In the genomic region with DNA sequence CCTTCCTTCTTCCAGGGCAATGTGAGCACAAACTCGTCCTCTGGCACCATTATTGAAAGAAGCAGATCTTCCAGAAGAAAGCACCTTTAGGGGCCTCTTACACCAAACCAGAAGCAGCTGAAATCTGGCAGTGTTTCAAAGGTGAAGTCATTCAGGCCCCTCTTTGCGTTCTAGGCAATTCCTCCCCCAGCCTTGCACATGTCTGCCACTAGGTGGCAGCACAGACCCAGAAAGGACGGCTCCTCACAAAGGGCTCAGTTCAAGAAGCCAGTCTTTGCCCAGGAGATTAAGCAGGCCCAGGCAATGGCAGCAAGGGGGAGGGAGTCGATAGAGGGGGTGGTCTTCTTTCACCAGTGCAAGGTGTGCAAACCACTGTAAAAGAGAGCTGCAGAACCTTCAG, we compare ENCODE assay signal across 7 mouse cellular contexts. TPM values are rescaled to one million over a fixed set of nuclear protein-coding genes. Genes with fewer than 3 reads are reported as not detected.
DNase-seq lines count a peak whose midpoint lies in the region; ATAC-seq and TF ChIP-seq lines count a peak whose summit lies in the region.

No protein-coding gene starts in this region.

- no peaks in the 10 kb centered on the region for H3K9me3 ChIP-seq in hindbrain, embryonic 15.5 days

- H3K4me1 ChIP-seq in hindbrain, embryonic 15.5 days (replicated peaks) = peaks cover 38% of the 10 kb centered on the region

- H3K4me2 ChIP-seq in hindbrain, embryonic 15.5 days = peak overlapping the region; percentile 83

- no peak overlapping the region for H3K27ac ChIP-seq in hindbrain, embryonic 15.5 days (replicated peaks)
- H3K27ac ChIP-seq in left cerebral cortex, adult 2 months = no peak overlapping the region

- peak; percentile 99 for TF ChIP-seq CTCF in left cerebral cortex, adult 2 months (IDR thresholded peaks at IDR 0.05)

- peak; percentile 91 to 97 for DNase-seq in adrenal gland, adult (ENCODE audit: inconsistent age in 2 of 2, low spot score in 1 of 2)
- peak; percentile 77 to 78 for DNase-seq in cerebellum, postnatal 36 days
- peak; percentile 86 for DNase-seq in gastrocnemius, adult 18-20 months (ENCODE audit: low spot score)
- DNase-seq in left cerebral cortex, adult 2 months (ENCODE audit: extremely low spot score in 1 of 2, low spot score in 2 of 2) = peak; percentile 79 to 85
- DNase-seq in right cerebral cortex, postnatal 36 days (ENCODE audit: low spot score in 2 of 2) = peak; percentile 58 to 71

- peak; percentile 28 for ATAC-seq in hindbrain, embryonic 15.5 days (ENCODE audit: low FRiP score, low read depth)
- ATAC-seq in megakaryocyte-erythroid progenitor cell, adult 5-6 weeks (replicated peaks; ENCODE audit: low FRiP score, low TSS enrichment, poor library complexity, severe bottlenecking) = peak; percentile 29

- H3K4me3 ChIP-seq in hindbrain, embryonic 15.5 days = no peak overlapping the region
- no peak overlapping the region for H3K4me3 ChIP-seq in left cerebral cortex, adult 2 months

- H3K9ac ChIP-seq in hindbrain, embryonic 15.5 days = no peak overlapping the region; the same call in 1 of the 2 replicates

- H3K27me3 ChIP-seq in hindbrain, embryonic 15.5 days = peaks cover 23% of the 10 kb centered on the region

- 0% methylated on average over 4 of the region's 4 CpGs for WGBS in hindbrain, embryonic 15.5 days

- intact Hi-C loops in left cerebral cortex, adult 2 months (cut with DNase I) = loop anchor here (1.0 to 5.0 kb wide), 3 partner anchors 70 to 212 kb away; no protein-coding TSS in a partner anchor

- H3K36me3 ChIP-seq in hindbrain, embryonic 15.5 days = no peaks in the 10 kb centered on the region

RNA-seq across cellular contexts. Expression of gene Ccnd2, which starts 4.3 kb away (rescaled TPM):
- 10 to 100 TPM in 1 of 2 experiments, 1 to 10 TPM in 1; 7.2 to 12.8 TPM for total RNA-seq in gastrocnemius, adult 18-20 months (2021)
- 288 and 507 TPM in 2 replicates for polyA plus RNA-seq in hindbrain, embryonic 15.5 days (2015; fragmentation: Nextera tagmentation; extraction: Ambion mirVana)
- total RNA-seq in left cerebral cortex, adult 2 months (2021) = 10 to 100 TPM; 75.1 to 97.4 TPM
- 73.8 and 98.1 TPM in 2 replicates for total RNA-seq in megakaryocyte-erythroid progenitor cell, adult 5-6 weeks (2014; fragmentation: Nextera tagmentation)
- 37.0 and 40.1 TPM in 2 replicates for total RNA-seq in megakaryocyte-erythroid progenitor cell, adult 5-6 weeks (2017)

RNA-seq across cellular contexts. Expression of gene Tigar, which starts 38.3 kb away (rescaled TPM):
- 100 to 1,000 TPM in 1 of 2 experiments, 10 to 100 TPM in 1; 99.5 to 105 TPM for total RNA-seq in gastrocnemius, adult 18-20 months (2021)
- polyA plus RNA-seq in hindbrain, embryonic 15.5 days (2015; fragmentation: Nextera tagmentation; extraction: Ambion mirVana) = 6.1 and 8.5 TPM in 2 replicates
- 10 to 100 TPM; 22.3 to 22.7 TPM for total RNA-seq in left cerebral cortex, adult 2 months (2021)
- 0.47 TPM in 1 of 2 replicates, not detected in the other for total RNA-seq in megakaryocyte-erythroid progenitor cell, adult 5-6 weeks (2014; fragmentation: Nextera tagmentation)
- total RNA-seq in megakaryocyte-erythroid progenitor cell, adult 5-6 weeks (2017) = 0.30 and 3.1 TPM in 2 replicates

Comparison
In these comparisons a context has a peak if more than half of its experiments do, and no peak if none do; other contexts are left out.
1. RNA of gene Tigar, which starts 38.3 kb away (total RNA-seq): 99.5 to 105 TPM in gastrocnemius, adult 18-20 months and 22.3 to 22.7 TPM in left cerebral cortex, adult 2 months; 0.30 to 3.1 TPM in megakaryocyte-erythroid progenitor cell, adult 5-6 weeks; every median in the first group is over 4 times any median in the second.
2. Peak in every context shown above with its lines, with median percentiles within 50 percentile points of each other: DNase-seq.